Mouse (Mus musculus) kidney, postnatal 25 days (tissue): ENCODE results near the gene H2afy.
"Not testable (repeated sequence)": the region's sequence is repeated elsewhere in the genome, so short reads cannot be mapped to it uniquely, and the experiment has no call there.

Experiments used
- DNase-seq, 2 experiments: peaks; one replicate each; pipeline ENCODE4 v3.0.0; 2021; ENCODE audit warnings: mixed read lengths in 2 of 2

The H2afy gene

DNA sequence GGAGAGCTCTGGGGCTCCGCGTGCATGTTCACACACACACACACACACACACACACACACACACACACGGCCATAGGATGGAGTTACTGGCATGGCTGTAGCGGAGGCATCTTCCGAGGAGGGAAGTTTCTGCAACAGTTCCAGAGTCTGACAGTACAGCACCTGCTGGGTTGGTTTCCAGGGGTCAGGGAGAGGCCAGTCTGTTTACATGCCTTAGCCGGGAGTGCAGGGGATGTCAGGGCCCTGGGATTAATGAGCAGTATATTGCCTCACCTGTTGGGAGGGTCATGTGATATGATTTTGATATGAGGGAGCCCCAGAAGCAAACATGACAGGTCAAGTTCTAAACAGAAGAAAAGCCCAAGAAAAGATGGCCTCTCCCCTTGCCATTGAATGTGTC lies 66.5 kb downstream of the H2afy start:
- no peak for DNase-seq

DNA sequence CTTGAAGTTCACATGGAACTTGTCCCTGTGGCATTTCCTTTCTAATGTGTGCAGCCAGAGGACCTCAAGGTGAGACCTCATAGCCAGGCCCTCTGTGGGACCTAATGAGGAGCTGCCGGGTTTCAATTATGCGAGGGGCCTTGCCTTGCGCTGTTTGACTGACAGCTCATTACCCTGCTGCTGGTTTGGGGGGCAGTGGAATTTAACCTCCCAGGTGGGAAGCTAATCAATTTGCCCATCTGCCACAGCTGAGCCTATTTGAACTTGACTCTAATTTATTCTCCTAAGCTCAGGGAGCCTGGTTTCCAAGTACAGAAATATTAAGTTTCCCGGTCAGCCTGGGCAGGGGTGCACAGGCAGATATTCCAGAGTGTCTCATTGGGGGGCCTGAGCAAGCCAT lies 67.6 kb downstream of the H2afy start:
- DNase-seq, result no peak

DNA sequence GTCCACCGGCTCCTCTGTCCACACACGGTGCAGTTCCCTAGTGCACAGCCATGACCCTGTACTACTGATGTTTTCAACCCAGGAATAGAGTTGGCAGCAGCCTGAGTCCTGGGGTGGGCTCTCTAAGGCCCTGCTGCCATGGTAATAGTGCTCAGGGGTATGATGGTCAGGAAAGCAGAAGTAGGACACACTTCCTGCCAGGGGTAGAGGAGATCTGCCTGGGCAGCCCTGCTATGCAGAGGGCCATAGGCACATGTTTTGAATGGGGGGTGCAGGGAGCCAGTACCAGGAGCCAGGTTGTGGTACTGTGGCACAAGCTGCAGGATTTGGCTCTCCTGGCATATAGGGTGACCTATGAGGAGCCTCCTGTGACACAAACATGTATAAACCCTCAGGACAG lies 69.3 kb downstream of the H2afy start:
- DNase-seq, result no peak

DNA sequence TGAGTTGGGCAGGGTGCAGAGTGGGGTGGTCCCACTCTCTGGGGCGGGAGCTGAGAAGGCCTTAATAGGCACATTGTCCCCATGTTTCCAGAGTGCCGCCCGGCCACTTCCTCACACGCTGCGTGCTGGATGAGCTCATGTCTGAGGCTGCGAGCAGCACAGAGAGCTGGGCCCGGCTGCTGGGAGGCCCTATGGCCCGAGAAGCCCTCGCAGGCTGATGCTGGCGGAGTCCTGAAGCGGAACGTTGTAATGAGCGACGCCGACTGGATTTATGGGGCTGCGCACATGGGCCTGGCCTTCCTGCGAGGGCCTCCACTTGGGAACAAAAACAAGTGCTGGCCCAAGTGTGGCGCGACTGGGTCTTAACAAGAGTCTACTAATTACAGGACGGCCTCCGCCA lies 70.0 kb downstream of the H2afy start:
- peak in 1 of 2 experiments; percentile 9 for DNase-seq

DNA sequence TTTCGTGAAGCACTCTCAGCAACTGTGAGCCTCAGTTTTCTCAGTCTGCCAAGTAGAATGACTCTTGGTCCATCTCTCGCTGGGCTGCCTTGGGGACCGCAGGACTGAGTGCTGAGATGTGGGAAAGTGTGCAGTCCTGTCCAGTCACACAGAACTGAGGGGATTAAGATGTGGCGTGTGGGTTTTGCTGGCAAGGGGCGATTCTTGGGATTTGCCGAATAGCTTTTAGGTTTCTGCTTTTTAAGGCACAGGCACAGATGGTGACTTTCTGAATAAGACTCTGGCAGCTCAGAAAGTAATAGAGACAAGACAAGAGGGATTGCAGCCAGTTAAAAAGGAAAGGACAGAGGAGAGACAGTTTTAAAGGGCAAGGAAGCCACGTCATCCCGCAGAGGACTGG lies 78.4 kb downstream of the H2afy start:
- no peak for DNase-seq

DNA sequence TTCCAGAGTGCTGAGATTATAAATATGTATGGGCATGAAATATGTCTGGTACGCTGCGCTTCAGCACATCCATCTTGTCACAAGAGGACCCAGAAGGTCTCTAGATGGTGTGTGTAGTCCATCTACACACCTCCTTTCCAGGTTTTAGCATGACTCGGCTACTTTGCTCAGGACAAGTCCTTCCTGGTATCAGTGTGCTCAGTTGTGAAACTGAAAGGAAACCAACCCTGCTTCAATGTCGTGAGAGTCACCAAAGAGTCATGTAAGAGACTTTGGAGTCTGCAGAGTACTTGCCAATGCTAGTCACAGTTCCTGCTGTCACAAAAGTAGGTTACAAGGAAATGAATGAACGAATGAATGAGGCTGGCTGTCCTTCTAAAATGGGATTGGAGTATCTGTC lies 80.4 kb downstream of the H2afy start:
- no peak for DNase-seq

DNA sequence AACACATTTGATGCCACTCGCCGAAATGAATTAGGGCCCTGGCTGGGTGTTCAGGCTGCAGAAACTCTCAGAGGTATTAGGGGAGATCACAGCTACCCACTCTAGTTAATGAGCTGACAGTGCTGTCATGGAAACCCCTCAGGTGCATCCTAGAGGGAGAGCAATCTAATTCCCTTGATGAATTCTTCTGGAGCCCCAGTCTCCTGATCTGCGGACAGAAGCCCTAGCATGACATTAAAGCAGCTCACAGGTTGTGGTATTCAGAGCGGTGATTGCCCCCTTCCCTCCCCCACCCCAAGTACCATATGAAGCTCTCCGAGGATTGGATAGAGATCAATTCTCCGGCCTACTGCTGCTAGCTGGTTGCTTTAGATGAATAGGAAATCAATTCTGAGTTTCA lies 82.1 kb downstream of the H2afy start:
- DNase-seq, result no peak

DNA sequence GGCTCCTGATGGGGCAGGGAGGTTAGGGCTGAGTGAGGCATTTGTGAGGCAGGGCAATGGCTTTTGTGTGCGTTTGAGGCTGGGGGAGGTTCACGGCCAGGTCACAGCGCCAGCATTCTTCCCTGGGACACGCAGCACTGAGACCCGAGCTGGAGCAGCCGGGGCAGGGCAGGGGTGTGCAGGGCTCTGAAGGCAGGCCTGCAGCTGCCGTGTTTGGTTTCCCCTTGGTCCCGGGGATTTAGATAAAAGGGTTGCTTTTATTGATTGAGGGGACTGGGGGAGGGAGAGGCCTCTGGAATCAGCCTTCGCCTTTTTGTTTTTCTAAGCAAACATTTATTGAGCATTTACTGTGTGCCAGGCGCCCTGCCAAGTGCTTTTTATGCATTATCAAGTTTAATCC lies 83.4 kb downstream of the H2afy start:
- no peak for DNase-seq

DNA sequence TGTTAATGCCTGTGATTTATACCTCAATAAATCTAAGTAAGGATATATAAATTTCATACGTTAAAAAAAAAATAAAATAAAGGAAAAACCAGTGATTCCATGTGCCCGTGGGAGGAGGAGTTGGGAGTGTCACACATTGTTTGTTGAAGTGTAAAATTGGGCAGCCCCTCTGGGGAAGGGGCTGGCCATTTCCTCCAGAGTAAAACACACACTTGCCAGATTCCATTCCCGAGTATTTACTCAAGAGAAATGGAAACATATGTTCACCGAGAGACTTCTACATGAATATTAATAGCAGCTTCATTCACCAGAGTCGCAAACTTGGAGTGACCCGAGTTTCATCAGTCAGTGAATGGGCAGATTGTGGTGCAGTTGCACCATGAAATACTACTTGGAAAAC lies 85.9 kb downstream of the H2afy start:
- DNase-seq, result no peak

DNA sequence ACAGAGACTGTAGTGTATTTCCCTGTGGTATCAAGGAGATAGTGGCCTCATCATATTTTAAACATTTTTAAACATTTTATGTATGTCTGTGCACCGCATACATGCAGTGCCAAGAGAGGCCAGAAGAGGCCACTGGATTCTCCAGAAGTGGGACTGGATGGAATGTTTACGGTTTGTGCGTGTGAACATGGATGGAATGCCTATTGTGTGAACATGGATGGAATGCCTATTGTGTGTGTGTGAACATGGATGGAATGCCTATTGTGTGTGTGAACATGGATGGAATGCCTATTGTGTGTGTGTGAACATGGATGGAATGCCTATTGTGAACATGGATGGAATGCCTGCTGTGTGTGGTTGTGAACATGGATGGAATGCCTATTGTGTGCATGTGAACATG lies 93.9 kb downstream of the H2afy start:
- DNase-seq, result no peak

DNA sequence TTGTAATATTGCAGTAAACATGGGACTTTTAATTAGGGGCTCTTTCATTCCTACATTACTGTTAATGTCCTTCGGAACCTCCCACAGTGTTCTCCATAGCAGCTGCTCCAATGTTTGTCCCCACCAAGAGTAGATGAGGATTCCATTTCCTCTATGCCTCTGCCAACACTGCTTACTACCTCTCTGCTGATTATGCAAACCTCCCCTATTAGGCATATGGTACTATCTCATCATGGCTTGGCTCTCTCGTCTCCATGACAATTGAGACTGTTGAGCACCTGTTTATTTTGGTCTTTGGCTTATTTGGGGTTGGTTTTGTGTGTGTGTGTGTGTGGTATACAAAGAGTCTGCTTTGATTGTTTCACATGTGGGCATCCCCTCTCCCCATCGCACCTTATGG lies 95.5 kb downstream of the H2afy start:
- DNase-seq, result no peak

DNA sequence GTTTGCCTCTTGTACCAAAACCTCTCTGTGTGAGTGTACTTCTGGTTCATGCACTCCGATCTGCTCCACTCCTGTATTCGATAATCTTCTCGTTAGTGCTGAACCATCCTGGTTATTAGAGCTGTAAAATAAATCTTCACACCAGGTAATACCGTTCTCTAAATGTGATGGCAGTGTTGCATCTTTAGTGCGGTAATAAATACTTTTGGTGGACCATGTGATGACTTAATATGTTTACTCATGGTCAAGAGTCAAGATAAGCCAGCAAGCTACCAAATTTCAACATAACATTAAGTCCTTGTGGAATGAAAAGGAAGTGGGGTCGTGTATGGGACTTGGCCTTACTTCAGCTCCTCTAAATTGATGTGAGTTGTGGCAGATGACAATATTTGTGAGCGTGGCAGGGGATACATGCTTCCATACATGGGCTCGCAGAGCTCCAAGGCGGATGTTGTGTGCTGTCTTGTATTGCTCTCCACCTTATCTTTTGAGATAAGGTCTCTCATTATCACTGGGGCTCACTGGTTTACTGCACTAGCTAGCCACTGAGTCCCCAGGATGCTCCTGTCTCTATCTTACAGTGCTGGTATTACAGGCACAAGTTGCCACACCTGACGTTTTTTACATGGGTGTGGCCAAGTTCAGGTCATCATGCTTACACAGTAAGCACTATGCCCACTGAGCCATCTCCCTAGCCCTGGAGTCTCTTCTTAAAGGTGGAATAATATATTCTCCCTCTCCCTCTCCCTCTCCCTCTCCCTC lies 96.4 kb downstream of the H2afy start:
- no peak for DNase-seq

DNA sequence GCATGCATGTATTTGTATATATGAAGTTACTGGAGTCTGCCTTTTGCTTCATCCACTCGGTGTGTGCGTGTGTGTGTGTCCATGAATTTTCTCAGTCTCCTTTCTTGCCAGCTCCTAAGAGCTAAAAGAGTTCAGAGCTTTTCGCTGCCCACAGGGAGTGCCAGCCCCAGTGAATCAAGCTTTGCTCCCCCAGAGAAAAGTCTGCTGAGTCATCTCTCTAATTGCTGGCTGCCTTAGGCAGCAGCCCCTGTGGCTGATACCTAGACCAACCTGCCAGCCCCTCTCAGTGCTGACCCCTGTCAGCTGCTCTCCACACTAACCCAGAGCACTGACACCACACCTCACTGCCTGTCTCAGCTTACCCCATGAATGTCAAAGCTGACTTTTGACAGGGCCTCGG lies 107.2 kb downstream of the H2afy start:
- no peak for DNase-seq

DNA sequence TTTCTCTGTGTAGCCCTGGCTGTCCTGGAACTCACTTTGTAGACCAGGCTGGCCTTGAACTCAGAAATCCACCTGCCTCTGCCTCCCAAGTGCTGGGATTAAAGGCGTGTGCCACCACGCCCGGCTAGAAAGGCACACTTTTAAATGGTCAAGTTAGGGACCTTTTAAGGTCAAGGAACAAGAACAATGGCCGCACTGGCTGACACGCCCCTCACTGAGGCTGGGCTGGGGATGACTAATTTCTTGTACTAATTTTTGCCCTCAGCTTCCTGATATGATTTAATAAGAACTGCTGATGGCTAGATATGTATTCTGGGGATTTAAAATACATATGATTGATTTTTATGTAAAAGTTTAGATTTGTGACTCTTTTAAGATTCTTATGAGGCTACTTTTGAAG lies 108.2 kb downstream of the H2afy start:
- not testable (repeated sequence) for DNase-seq

DNA sequence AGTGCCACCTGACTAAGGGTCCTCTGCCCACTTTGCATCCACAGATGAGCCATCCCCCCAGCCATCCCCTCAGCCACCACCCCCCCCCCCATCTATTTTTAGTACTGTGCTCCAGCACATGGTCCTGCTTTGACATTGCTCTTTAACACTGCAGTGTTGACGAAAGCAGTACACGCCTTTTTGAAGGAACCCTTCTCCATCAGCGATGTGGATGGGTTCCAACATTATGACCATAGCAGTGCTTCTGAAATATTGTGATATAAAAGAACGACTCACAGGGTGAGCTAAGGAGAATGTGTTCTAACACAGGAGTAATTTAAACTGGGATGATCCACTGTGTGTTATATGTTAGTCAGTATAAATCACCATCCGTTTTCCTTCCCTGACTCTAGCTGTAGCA lies 109.5 kb downstream of the H2afy start:
- DNase-seq, result no peak

DNA sequence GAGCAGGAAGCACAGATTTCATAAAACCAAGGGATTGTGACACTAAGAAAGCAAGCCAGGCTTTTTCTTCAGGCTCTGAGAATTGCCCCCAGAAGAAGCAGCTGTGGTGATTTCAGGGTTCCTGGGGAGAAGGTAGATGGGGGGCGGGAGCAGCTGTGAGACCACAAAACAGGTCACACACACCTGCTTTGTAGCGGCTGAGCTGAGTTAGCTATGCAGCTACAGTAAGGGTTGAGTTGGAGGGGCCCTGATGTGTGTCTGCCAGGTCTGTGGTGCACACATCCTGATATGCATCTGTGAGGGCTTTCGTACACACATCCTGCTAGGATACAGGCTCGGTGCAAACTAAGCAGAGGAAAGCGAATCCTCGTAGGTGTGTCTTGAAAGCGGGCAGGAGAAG lies 110.1 kb downstream of the H2afy start:
- no peak for DNase-seq

DNA sequence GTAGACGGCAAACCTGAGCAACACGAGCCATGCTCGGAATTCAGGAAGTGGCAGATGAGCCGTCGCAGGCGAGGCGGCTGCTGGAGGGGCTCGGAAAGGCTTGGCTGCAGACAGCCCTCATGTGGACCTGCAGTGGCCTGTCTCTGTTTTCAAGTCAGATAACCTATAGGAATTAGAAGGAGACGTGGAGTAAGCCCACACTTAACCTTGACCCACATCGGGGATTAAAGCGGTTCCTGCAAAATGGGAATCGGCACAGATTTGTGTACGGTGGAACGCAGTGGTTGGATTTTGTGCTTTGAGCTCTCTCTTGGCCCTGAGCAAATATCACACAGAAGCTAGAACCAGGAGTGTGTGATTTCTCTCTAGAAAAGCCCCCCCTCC lies 111.1 kb downstream of the H2afy start:
- no peak for DNase-seq

DNA sequence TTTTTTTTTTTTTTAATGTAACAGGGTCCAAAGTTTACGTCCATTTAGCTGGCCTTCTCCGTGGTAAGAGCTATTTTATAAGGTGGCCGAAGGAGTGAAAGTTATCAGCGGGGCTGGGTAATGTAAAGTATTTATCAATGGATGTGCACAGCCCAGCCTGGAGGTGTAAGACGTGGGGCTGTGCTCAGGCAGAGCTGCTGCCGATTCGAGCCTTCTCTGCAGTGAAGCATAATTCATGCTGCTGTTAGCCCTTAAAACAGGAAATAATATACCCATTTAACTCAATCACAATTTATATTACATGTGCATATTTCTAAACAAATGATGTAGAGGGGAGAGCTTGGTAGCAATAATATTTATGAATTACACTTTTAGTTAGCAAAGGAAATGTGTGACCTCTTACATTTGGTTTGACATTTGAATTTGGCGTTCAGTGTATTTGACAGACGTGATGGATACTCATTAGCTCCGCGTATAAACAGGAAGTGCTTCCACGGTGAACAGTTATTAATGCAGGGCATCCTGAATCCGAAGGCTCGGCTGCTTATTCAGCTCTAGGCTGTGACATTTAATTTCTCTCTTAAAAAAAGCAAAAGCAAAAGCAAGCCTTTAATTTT lies 111.6 kb downstream of the H2afy start:
- DNase-seq, result no peak
